Mouse (Mus musculus): ENCODE results near the gene Pex16. TPM values are rescaled to one million over a fixed set of nuclear protein-coding genes. Genes with fewer than 3 reads are reported as not detected.
A peak's percentile ranks its signal among the peaks of the same experiment; 100 is the strongest.

Gene Pex16
- polyA plus RNA-seq (2015; fragmentation: Nextera tagmentation; extraction: Ambion mirVana) = 28.3 and 30.8 TPM in 2 replicates

GRCm38 (mm10) chr2:92374514-92374913 is at the start of gene Pex16, which contains the start of gene Large2:
TSS of gene Pex16 (plus strand) at chr2:92374676.
TSS of gene Large2 (minus strand) at chr2:92374869.
- H3K36me3 ChIP-seq (ENCODE audit: insufficient read depth, low read length) = peaks cover 12% of the 10 kb centered on the region
- no peak for TF ChIP-seq CTCF (IDR thresholded peaks at IDR 0.05)
- no peak for TF ChIP-seq EP300 (IDR thresholded peaks at IDR 0.05)
- peak within 1 kb of the TSS; percentile 93 for H3K27ac ChIP-seq (ENCODE audit: low read length)
- H3K9me3 ChIP-seq (ENCODE audit: low read length) = no peaks in the 10 kb centered on the region
- H3K4me2 ChIP-seq (replicated peaks; ENCODE audit: low read depth, low read length) = peak within 1 kb of the TSS; percentile 74
- H3K4me1 ChIP-seq (ENCODE audit: insufficient read depth, low read depth, low read length) = peaks cover 13% of the 10 kb centered on the region; the same call in 1 of the 2 replicates
- DNase-seq (ENCODE audit: low spot score) = peak; percentile 72
- H3K27me3 ChIP-seq (replicated peaks; ENCODE audit: insufficient read depth, low read length) = peaks cover 4% of the 10 kb centered on the region; the same call in 1 of the 2 replicates
- WGBS = 3% methylated on average over 16 of the region's 16 CpGs
- H3K4me3 ChIP-seq (ENCODE audit: low read depth, low read length) = peak within 1 kb of the TSS; percentile 54
- peak; percentile 8; the same call in 1 of the 2 replicates for ATAC-seq
- peak within 1 kb of the TSS; percentile 70 for H3K9ac ChIP-seq (replicated peaks; ENCODE audit: low read depth)

DNA sequence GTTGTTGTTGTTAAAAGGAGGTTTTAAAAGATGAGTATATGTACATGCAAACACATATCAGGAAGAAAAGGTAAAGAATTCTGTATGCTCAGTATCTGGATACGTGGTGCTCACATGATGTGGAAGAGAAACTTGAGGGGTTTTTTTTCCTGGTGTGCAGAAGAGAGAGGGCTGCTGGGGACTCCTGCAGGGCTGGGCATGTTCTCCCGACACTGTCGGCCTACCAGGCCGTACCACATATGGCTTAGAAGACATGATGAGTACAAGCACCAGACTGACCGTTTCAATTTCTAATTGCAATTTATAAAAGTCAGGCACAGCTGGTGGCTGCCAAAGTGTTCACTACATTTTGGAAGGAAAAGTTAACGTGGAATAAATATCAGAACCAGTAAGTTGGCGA is 48.8 kb upstream of the Pex16 start:
- H3K9ac ChIP-seq (replicated peaks; ENCODE audit: low read depth) = no peak overlapping the region
- no peak overlapping the region for H3K27ac ChIP-seq (ENCODE audit: low read length)
- no peak for ATAC-seq
- WGBS = 87% methylated on average over 7 of the region's 7 CpGs
- no peaks in the 10 kb centered on the region for H3K27me3 ChIP-seq (replicated peaks; ENCODE audit: insufficient read depth, low read length)
- H3K4me1 ChIP-seq (ENCODE audit: insufficient read depth, low read depth, low read length) = no peaks in the 10 kb centered on the region
- TF ChIP-seq CTCF (IDR thresholded peaks at IDR 0.05) = no peak
- no peak for TF ChIP-seq EP300 (IDR thresholded peaks at IDR 0.05)
- no peaks in the 10 kb centered on the region for H3K9me3 ChIP-seq (ENCODE audit: low read length)
- H3K4me2 ChIP-seq (replicated peaks; ENCODE audit: low read depth, low read length) = no peak overlapping the region
- DNase-seq (ENCODE audit: low spot score) = no peak
- H3K36me3 ChIP-seq (ENCODE audit: insufficient read depth, low read length) = peaks cover 18% of the 10 kb centered on the region; the same call in 1 of the 2 replicates
- H3K4me3 ChIP-seq (ENCODE audit: low read depth, low read length) = no peak overlapping the region

DNA sequence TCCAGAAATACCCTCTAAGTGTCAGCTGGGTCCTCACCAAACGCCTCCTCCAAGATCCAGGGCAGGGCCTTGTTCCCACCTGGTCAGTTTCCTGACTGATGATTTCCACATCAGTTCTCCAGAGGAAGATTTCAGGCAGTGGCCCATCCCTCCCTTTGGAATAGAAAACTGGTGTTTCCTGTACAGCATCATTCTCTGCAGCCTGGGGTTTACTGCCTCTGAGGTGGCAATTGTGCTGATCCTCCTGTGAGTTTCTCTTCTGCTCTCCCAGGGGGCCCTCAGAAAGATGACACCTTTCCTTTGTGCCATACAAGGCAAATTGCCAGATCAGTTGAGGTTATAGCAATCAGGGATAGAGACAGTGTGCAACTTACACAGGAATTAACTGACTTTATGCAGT is 48.3 kb upstream of the Pex16 start:
- no peaks in the 10 kb centered on the region for H3K9me3 ChIP-seq (ENCODE audit: low read length)
- H3K4me2 ChIP-seq (replicated peaks; ENCODE audit: low read depth, low read length) = no peak overlapping the region
- no peak for TF ChIP-seq CTCF (IDR thresholded peaks at IDR 0.05)
- TF ChIP-seq EP300 (IDR thresholded peaks at IDR 0.05) = no peak
- DNase-seq (ENCODE audit: low spot score) = no peak
- H3K4me1 ChIP-seq (ENCODE audit: insufficient read depth, low read depth, low read length) = no peaks in the 10 kb centered on the region
- H3K36me3 ChIP-seq (ENCODE audit: insufficient read depth, low read length) = peaks cover 18% of the 10 kb centered on the region; the same call in 1 of the 2 replicates
- ATAC-seq = no peak
- 89% methylated on average over 1 of the region's 1 CpGs for WGBS
- no peaks in the 10 kb centered on the region for H3K27me3 ChIP-seq (replicated peaks; ENCODE audit: insufficient read depth, low read length)
- H3K4me3 ChIP-seq (ENCODE audit: low read depth, low read length) = no peak overlapping the region
- H3K9ac ChIP-seq (replicated peaks; ENCODE audit: low read depth) = no peak overlapping the region
- no peak overlapping the region for H3K27ac ChIP-seq (ENCODE audit: low read length)

- H3K27ac ChIP-seq (ENCODE audit: low read length) = no peak overlapping the region
- peaks cover 9% of the 10 kb centered on the region; the same call in 1 of the 2 replicates for H3K36me3 ChIP-seq (ENCODE audit: insufficient read depth, low read length)
- H3K4me3 ChIP-seq (ENCODE audit: low read depth, low read length) = no peak overlapping the region
- no peak overlapping the region for H3K4me2 ChIP-seq (replicated peaks; ENCODE audit: low read depth, low read length)
- no peak for DNase-seq (ENCODE audit: low spot score)
- TF ChIP-seq CTCF (IDR thresholded peaks at IDR 0.05) (no peak), EP300 (IDR thresholded peaks at IDR 0.05) (no peak)
- H3K4me1 ChIP-seq (ENCODE audit: insufficient read depth, low read depth, low read length) = no peaks in the 10 kb centered on the region
- no peaks in the 10 kb centered on the region for H3K9me3 ChIP-seq (ENCODE audit: low read length)
- WGBS = 88% methylated on average over 4 of the region's 4 CpGs
- no peak for ATAC-seq
- H3K27me3 ChIP-seq (replicated peaks; ENCODE audit: insufficient read depth, low read length) = no peaks in the 10 kb centered on the region
- H3K9ac ChIP-seq (replicated peaks; ENCODE audit: low read depth) = no peak overlapping the region
Measured at GRCm38 (mm10) chr2:92327601-92328000, 46.9 kb upstream of the Pex16 start.

DNA sequence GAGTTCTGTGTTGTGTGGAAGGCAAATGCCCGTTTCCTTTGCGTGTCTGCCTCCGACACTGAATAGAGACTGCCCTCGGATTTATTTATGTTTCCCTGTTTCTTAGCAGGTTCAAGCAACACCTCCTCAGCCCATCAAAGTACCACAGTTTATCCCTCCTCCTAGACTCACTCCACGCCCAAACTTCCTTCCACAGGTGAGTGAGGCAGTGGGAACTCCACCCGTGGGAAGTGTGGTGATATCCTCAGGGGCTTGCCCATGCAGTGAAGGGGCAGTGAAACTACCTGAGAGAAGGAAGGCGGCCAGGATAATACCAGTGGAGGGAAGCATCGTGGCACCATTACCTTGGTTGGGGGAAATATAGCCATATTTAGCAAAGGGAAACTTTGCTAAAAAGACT is 46.3 kb upstream of the Pex16 start:
- H3K4me2 ChIP-seq (replicated peaks; ENCODE audit: low read depth, low read length) = no peak overlapping the region
- H3K4me1 ChIP-seq (ENCODE audit: insufficient read depth, low read depth, low read length) = no peaks in the 10 kb centered on the region
- H3K4me3 ChIP-seq (ENCODE audit: low read depth, low read length) = no peak overlapping the region
- H3K27ac ChIP-seq (ENCODE audit: low read length) = no peak overlapping the region
- TF ChIP-seq CTCF (IDR thresholded peaks at IDR 0.05) (no peak), EP300 (IDR thresholded peaks at IDR 0.05) (no peak)
- WGBS = 88% methylated on average over 8 of the region's 8 CpGs
- H3K9me3 ChIP-seq (ENCODE audit: low read length) = no peaks in the 10 kb centered on the region
- H3K27me3 ChIP-seq (replicated peaks; ENCODE audit: insufficient read depth, low read length) = no peaks in the 10 kb centered on the region
- DNase-seq (ENCODE audit: low spot score) = no peak
- peaks cover 6% of the 10 kb centered on the region; the same call in 1 of the 2 replicates for H3K36me3 ChIP-seq (ENCODE audit: insufficient read depth, low read length)
- no peak for ATAC-seq
- no peak overlapping the region for H3K9ac ChIP-seq (replicated peaks; ENCODE audit: low read depth)

DNA sequence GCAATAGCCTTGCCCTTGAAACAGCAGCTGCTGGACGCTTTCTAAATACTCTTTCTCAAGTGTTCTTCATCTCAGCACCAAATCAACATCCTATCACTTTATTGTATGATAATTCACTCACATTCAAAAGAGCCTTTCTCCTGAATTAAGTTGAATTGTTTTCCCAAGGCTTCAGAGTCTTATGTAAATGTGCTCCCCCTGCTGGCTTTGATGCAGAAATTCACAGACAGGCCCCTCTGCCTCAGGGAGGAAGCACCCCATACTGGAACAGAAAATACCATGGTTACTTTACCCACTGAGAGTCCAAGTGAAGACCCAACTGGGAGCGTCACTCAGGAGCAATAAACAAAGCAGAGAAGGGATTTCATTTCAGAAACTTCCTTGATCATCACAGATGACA is 43.6 kb upstream of the Pex16 start:
- Histone ChIP-seq H3K4me2 (replicated peaks; ENCODE audit: low read depth, low read length) (no peak overlapping the region), H3K36me3 (ENCODE audit: insufficient read depth, low read length) (peaks cover 4% of the 10 kb centered on the region; the same call in 1 of the 2 replicates), H3K9ac (replicated peaks; ENCODE audit: low read depth) (no peak overlapping the region), H3K27ac (ENCODE audit: low read length) (no peak overlapping the region), H3K27me3 (replicated peaks; ENCODE audit: insufficient read depth, low read length) (no peaks in the 10 kb centered on the region), H3K4me3 (ENCODE audit: low read depth, low read length) (no peak overlapping the region), H3K9me3 (ENCODE audit: low read length) (no peaks in the 10 kb centered on the region), H3K4me1 (ENCODE audit: insufficient read depth, low read depth, low read length) (no peaks in the 10 kb centered on the region)
- 53% methylated on average over 2 of the region's 2 CpGs for WGBS
- DNase-seq (ENCODE audit: low spot score) = peak; percentile 80
- no peak for TF ChIP-seq EP300 (IDR thresholded peaks at IDR 0.05)
- TF ChIP-seq CTCF (IDR thresholded peaks at IDR 0.05) = peak; percentile 70
- 0 out of 2 replicates have a peak, but pooled peaks have one; percentile 28 for ATAC-seq
